Mouse (Mus musculus): ENCODE measurements around the gene Dab1. TPM values are rescaled to one million over a fixed set of nuclear protein-coding genes. Genes with fewer than 3 reads are reported as not detected.

Dab1 gene
- polyA plus RNA-seq, 1 experiment from 2014 or later: 123 TPM

- Histone ChIP-seq H3K9ac (ENCODE audit: low read depth, low read length) (no peak overlapping the region), H3K4me2 (ENCODE audit: low read length) (no peak overlapping the region), H3K4me3 (ENCODE audit: low read depth, low read length) (no peak overlapping the region), H3K27me3 (ENCODE audit: control insufficient read depth, insufficient read depth, low read depth, low read length) (no peaks in the 10 kb centered on the region), H3K4me1 (ENCODE audit: control insufficient read depth, insufficient read depth, low read length) (no peaks in the 10 kb centered on the region), H3K27ac (ENCODE audit: low read length) (no peak overlapping the region), H3K9me3 (replicated peaks; ENCODE audit: control insufficient read depth, low read length, poor library complexity, severe bottlenecking) (no peaks in the 10 kb centered on the region), H3K36me3 (ENCODE audit: control insufficient read depth, insufficient read depth, low read length) (no peaks in the 10 kb centered on the region)
- 82% methylated on average over 6 of the region's 6 CpGs for WGBS
- ATAC-seq: no peak
Observed at GRCm38 (mm10) chr4:103678501-103678900, 59.3 kb downstream of the Dab1 start.

GRCm38 (mm10) chr4:103685136-103685535, 66.0 kb downstream of the Dab1 start:
- no peaks in the 10 kb centered on the region for H3K36me3 ChIP-seq (ENCODE audit: control insufficient read depth, insufficient read depth, low read length)
- WGBS: 80% methylated on average over 4 of the region's 4 CpGs
- no peak overlapping the region for H3K4me3 ChIP-seq (ENCODE audit: low read depth, low read length)
- no peak for ATAC-seq
- no peak overlapping the region for H3K9ac ChIP-seq (ENCODE audit: low read depth, low read length)
- H3K9me3 ChIP-seq (replicated peaks; ENCODE audit: control insufficient read depth, low read length, poor library complexity, severe bottlenecking): no peaks in the 10 kb centered on the region
- no peak overlapping the region for H3K4me2 ChIP-seq (ENCODE audit: low read length)
- no peak overlapping the region for H3K27ac ChIP-seq (ENCODE audit: low read length)
- H3K27me3 ChIP-seq (ENCODE audit: control insufficient read depth, insufficient read depth, low read depth, low read length): no peaks in the 10 kb centered on the region
- H3K4me1 ChIP-seq (ENCODE audit: control insufficient read depth, insufficient read depth, low read length): no peaks in the 10 kb centered on the region

GRCm38 (mm10) chr4:103691717-103692116, 72.6 kb downstream of the Dab1 start:
- no peak for ATAC-seq
- Histone ChIP-seq H3K36me3 (ENCODE audit: control insufficient read depth, insufficient read depth, low read length) (no peaks in the 10 kb centered on the region), H3K27ac (ENCODE audit: low read length) (no peak overlapping the region), H3K9me3 (replicated peaks; ENCODE audit: control insufficient read depth, low read length, poor library complexity, severe bottlenecking) (no peaks in the 10 kb centered on the region), H3K9ac (ENCODE audit: low read depth, low read length) (no peak overlapping the region), H3K4me3 (ENCODE audit: low read depth, low read length) (no peak overlapping the region), H3K27me3 (ENCODE audit: control insufficient read depth, insufficient read depth, low read depth, low read length) (no peaks in the 10 kb centered on the region), H3K4me2 (ENCODE audit: low read length) (no peak overlapping the region), H3K4me1 (ENCODE audit: control insufficient read depth, insufficient read depth, low read length) (no peaks in the 10 kb centered on the region)
- 47% methylated on average over 3 of the region's 3 CpGs for WGBS

GRCm38 (mm10) chr4:103699755-103700154, 80.6 kb downstream of the Dab1 start:
- Histone ChIP-seq H3K4me2 (ENCODE audit: low read length) (no peak overlapping the region), H3K27ac (ENCODE audit: low read length) (no peak overlapping the region), H3K4me1 (ENCODE audit: control insufficient read depth, insufficient read depth, low read length) (peaks cover 18% of the 10 kb centered on the region; the same call in 1 of the 2 replicates), H3K36me3 (ENCODE audit: control insufficient read depth, insufficient read depth, low read length) (no peaks in the 10 kb centered on the region), H3K9ac (ENCODE audit: low read depth, low read length) (no peak overlapping the region), H3K27me3 (ENCODE audit: control insufficient read depth, insufficient read depth, low read depth, low read length) (no peaks in the 10 kb centered on the region), H3K4me3 (ENCODE audit: low read depth, low read length) (no peak overlapping the region), H3K9me3 (replicated peaks; ENCODE audit: control insufficient read depth, low read length, poor library complexity, severe bottlenecking) (no peaks in the 10 kb centered on the region)
- 0 out of 2 replicates have a peak, but pooled peaks have one; percentile 5 for ATAC-seq
- WGBS: 22% methylated on average over 4 of the region's 4 CpGs

GRCm38 (mm10) chr4:103700392-103700791, 81.2 kb downstream of the Dab1 start:
- WGBS: 25% methylated on average over 6 of the region's 6 CpGs
- H3K4me1 ChIP-seq (ENCODE audit: control insufficient read depth, insufficient read depth, low read length): peaks cover 18% of the 10 kb centered on the region; the same call in 1 of the 2 replicates
- no peaks in the 10 kb centered on the region for H3K36me3 ChIP-seq (ENCODE audit: control insufficient read depth, insufficient read depth, low read length)
- no peak overlapping the region for H3K9ac ChIP-seq (ENCODE audit: low read depth, low read length)
- no peak overlapping the region for H3K4me2 ChIP-seq (ENCODE audit: low read length)
- H3K27ac ChIP-seq (ENCODE audit: low read length): peak overlapping the region; percentile 20
- H3K27me3 ChIP-seq (ENCODE audit: control insufficient read depth, insufficient read depth, low read depth, low read length): no peaks in the 10 kb centered on the region
- H3K9me3 ChIP-seq (replicated peaks; ENCODE audit: control insufficient read depth, low read length, poor library complexity, severe bottlenecking): no peaks in the 10 kb centered on the region
- ATAC-seq: 0 out of 2 replicates have a peak, but pooled peaks have one; percentile 14
- H3K4me3 ChIP-seq (ENCODE audit: low read depth, low read length): no peak overlapping the region

GRCm38 (mm10) chr4:103702137-103702536, 83.0 kb downstream of the Dab1 start:
- no peak for ATAC-seq
- Histone ChIP-seq H3K4me1 (ENCODE audit: control insufficient read depth, insufficient read depth, low read length) (peaks cover 20% of the 10 kb centered on the region), H3K9ac (ENCODE audit: low read depth, low read length) (no peak overlapping the region), H3K27ac (ENCODE audit: low read length) (no peak overlapping the region), H3K4me2 (ENCODE audit: low read length) (no peak overlapping the region), H3K36me3 (ENCODE audit: control insufficient read depth, insufficient read depth, low read length) (no peaks in the 10 kb centered on the region), H3K4me3 (ENCODE audit: low read depth, low read length) (no peak overlapping the region), H3K27me3 (ENCODE audit: control insufficient read depth, insufficient read depth, low read depth, low read length) (no peaks in the 10 kb centered on the region), H3K9me3 (replicated peaks; ENCODE audit: control insufficient read depth, low read length, poor library complexity, severe bottlenecking) (no peaks in the 10 kb centered on the region)
- WGBS: 68% methylated on average over 3 of the region's 3 CpGs

GRCm38 (mm10) chr4:103704477-103704876, 85.3 kb downstream of the Dab1 start:
- H3K9ac ChIP-seq (ENCODE audit: low read depth, low read length): no peak overlapping the region
- H3K4me1 ChIP-seq (ENCODE audit: control insufficient read depth, insufficient read depth, low read length): peaks cover 16% of the 10 kb centered on the region
- no peak overlapping the region for H3K27ac ChIP-seq (ENCODE audit: low read length)
- no peaks in the 10 kb centered on the region for H3K9me3 ChIP-seq (replicated peaks; ENCODE audit: control insufficient read depth, low read length, poor library complexity, severe bottlenecking)
- no peak for ATAC-seq
- no peak overlapping the region for H3K4me3 ChIP-seq (ENCODE audit: low read depth, low read length)
- H3K36me3 ChIP-seq (ENCODE audit: control insufficient read depth, insufficient read depth, low read length): no peaks in the 10 kb centered on the region
- 87% methylated on average over 2 of the region's 2 CpGs for WGBS
- no peak overlapping the region for H3K4me2 ChIP-seq (ENCODE audit: low read length)
- no peaks in the 10 kb centered on the region for H3K27me3 ChIP-seq (ENCODE audit: control insufficient read depth, insufficient read depth, low read depth, low read length)

- no peaks in the 10 kb centered on the region for H3K36me3 ChIP-seq (ENCODE audit: control insufficient read depth, insufficient read depth, low read length)
- no peak for ATAC-seq
- peaks cover 5% of the 10 kb centered on the region; the same call in 1 of the 2 replicates for H3K4me1 ChIP-seq (ENCODE audit: control insufficient read depth, insufficient read depth, low read length)
- no peaks in the 10 kb centered on the region for H3K9me3 ChIP-seq (replicated peaks; ENCODE audit: control insufficient read depth, low read length, poor library complexity, severe bottlenecking)
- no peak overlapping the region for H3K4me3 ChIP-seq (ENCODE audit: low read depth, low read length)
- H3K4me2 ChIP-seq (ENCODE audit: low read length): no peak overlapping the region
- no peak overlapping the region for H3K27ac ChIP-seq (ENCODE audit: low read length)
- 67% methylated on average over 4 of the region's 4 CpGs for whole genome bisulfite sequencing
- no peaks in the 10 kb centered on the region for H3K27me3 ChIP-seq (ENCODE audit: control insufficient read depth, insufficient read depth, low read depth, low read length)
- no peak overlapping the region for H3K9ac ChIP-seq (ENCODE audit: low read depth, low read length)
Observed at GRCm38 (mm10) chr4:103706501-103706900, 87.3 kb downstream of the Dab1 start.

GRCm38 (mm10) chr4:103707140-103707539, 88.0 kb downstream of the Dab1 start:
- Histone ChIP-seq H3K4me1 (ENCODE audit: control insufficient read depth, insufficient read depth, low read length) (peaks cover 5% of the 10 kb centered on the region; the same call in 1 of the 2 replicates), H3K9ac (ENCODE audit: low read depth, low read length) (no peak overlapping the region), H3K27ac (ENCODE audit: low read length) (no peak overlapping the region), H3K27me3 (ENCODE audit: control insufficient read depth, insufficient read depth, low read depth, low read length) (no peaks in the 10 kb centered on the region), H3K36me3 (ENCODE audit: control insufficient read depth, insufficient read depth, low read length) (no peaks in the 10 kb centered on the region), H3K4me2 (ENCODE audit: low read length) (no peak overlapping the region), H3K4me3 (ENCODE audit: low read depth, low read length) (no peak overlapping the region), H3K9me3 (replicated peaks; ENCODE audit: control insufficient read depth, low read length, poor library complexity, severe bottlenecking) (no peaks in the 10 kb centered on the region)
- 65% methylated on average over 1 of the region's 1 CpGs for WGBS
- no peak for ATAC-seq
